Mouse (Mus musculus): ENCODE measurements around the gene Rcan2.
"Not testable (repeated sequence)": the region's sequence is repeated elsewhere in the genome, so short reads cannot be mapped to it uniquely, and the experiment has no call there.

Rcan2 gene

DNA sequence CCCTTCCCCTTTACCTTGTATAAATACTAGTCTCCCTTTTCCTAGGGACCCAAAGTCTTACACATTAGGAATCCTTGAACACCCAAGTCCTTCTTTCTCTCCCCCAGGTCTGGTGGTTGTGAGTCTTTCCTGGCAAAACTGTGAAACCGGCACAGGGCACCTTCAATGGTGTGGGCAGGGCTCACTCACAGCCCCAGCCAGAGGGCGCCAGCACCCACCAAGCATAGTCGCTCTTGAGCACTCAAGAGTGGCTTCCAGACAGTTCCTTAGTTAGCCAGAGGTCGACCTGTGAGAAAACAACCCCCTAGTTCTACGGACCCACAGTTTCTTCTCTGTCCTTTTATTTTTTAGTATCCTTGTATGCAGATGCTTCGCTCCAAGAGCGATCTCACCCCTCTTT lies at the start of gene Rcan2:
Rcan2 (plus strand) TSS at position 275 of the 400 bp plus-strand sequence.
- DNase-seq = peak; percentile 10 to 33

DNA sequence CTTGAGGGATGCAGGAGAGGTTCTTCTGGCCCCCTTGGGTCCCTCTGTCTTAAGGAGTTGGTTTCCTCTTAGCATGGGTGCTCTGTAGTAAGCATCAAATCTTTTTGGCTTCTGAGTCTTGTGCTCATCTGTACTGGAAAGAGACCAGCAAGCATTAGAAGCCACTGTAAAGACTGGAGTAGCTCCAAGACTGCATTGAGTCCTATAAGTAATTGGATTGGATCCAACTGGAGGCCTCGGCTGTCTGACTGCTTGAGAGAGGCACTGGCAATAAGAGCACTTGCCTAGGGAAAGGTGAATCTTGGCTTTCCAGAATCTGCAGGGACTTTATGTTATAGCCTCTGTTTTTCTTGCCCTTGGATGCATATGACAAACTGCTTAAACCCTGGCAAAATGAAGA lies 48.3 kb upstream of the Rcan2 start:
- no peak for DNase-seq

DNA sequence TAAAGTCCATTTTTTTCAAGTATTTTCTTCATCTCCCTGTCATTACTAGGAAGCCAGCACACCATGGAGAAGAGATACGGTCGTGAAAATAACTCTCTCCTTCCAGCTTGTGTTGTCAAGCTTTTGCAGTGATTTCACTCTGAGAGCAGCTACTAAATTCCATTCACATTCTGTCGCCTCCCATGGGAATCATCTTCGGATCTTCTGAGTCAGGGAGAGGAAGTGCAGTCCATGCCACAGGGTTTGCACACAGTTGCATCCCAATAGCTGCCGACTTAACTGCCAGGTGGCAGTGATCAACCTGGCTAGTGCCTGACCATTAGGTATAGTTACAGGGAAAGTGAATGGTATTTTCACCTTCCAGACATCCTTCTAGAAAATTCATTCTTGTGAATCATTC lies 46.5 kb upstream of the Rcan2 start:
- no peak for DNase-seq

DNA sequence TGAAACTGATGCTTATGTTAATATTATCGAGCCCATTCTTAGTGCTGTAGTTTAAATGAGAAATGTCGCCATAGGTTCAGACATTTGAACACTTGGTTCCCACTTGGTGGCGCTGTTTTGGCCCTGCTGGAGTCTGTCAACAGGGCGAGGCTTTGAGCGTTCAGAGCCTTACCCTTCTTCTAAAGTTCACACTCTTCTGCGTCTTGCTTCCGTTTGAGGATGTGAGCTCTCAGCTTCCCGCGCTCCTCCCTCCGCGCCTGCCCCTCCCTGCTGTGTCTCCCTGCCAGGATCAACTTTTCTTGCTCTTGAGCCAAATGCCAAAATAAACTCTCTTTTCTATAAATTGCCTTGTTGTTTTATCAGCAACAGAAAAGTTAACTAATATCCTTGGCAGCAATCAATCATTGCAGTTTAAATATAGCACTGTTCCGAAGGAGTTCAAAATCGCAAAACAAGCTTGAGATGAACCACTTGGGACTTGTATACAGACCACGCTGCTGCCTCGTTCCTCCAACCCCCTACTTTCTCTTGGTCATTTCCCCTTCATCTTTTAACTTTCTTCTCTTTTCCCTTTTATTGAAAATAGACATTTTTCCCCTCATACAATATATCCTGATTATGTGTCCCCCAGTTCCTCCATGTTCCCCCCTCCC lies 42.4 kb upstream of the Rcan2 start:
- no peak for DNase-seq

DNA sequence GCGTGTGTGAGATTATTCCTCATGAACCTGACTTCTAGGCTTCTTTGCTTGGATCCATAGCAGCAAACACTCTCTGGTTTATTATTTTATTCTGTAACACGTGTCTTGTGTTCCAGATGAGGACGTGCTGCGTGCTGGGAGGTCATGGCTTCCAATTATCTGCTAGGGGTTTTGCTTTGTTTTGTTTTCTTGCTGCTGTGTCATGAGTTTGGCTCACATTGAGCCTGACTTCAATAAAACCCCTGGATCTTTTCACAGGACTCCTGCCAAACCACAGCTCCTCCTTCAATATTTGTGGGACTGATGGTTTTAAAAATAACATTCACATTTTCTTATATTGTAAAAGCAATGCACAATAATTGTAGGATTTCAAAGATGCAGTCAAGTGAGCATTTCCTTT lies 16.6 kb upstream of the Rcan2 start:
- DNase-seq = no peak

DNA sequence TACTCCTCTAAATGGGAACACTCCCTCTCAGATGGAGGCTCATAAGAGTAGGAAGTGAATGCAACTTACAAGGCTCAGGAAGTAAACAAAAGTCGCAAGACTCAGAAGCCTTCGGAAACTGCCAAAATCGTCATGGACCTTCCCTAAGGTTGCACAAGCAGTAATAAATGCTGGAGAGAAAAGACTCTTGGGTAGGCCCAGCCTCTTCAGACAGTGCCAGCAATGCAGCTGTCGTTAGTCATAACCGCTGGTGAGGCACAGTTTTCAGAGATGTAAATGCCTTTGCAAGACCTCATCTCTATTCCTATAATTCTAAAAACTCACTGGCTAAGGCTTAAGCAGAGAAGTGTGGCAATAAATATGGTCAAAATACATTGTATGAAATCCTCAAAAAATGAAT lies 12.9 kb upstream of the Rcan2 start:
- no peak for DNase-seq

DNA sequence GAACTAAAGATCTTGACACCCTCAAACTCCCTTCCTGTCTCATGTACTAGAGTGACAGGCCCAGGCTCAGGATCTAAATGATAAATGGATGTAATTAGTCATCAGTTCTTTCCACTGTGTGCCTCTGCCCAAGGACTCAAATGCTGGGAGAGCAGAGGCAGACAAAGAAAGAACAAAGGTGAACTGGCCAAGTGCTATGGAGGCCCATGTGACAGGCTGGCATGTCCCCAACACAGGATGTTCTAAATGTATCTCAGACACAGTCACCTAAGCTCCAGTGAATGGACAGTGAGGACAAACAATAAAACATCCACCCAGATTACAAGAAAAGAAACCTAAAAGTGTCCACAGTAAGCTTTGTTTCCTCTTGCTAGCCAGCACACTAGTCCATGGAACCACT lies 11.8 kb upstream of the Rcan2 start:
- no peak for DNase-seq

DNA sequence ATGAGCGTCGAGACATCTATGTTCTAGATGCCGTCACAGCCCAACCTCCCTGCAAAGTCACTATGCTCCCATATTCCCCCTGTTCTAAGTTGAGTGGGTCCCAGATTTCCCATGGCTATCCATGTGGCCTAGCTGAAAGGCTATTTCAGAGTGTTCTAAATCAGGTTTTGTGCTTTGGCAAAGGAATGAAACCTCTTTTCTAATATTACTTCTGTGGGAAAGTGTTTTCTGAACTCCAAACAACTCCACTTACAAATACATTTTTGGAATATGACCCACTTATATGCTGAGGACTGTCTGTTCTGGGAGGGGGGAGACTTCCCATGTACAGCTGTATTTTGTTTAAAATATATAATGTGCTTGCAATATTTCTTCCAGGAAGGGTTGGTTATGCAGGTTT lies 9.4 kb upstream of the Rcan2 start:
- no peak for DNase-seq

DNA sequence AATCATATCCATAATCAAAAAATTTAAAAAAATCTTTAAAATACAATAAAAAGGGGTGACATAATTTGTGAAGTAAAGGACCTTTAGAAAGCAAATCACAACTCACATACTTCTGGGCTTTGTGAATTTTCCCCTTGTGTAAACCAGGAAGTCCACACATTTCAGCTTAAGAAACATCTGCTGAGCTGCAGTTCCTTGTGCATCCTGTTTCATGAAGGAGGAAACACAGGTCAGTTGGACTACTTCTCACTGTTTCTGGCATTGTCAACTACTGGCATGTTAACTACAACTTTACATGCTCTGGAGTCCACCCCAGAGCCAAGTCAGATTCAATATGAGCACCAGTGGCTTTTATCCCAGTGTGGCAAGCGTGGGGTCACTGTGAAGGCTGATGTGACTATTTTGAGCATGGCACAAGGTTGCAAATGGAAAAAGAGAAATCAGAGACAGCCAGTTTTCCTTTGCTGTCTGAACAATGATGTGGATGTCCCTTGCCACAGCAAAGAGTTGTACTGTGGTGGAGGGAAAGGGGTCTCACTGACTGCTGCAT lies 6.3 kb upstream of the Rcan2 start:
- no peak for DNase-seq

DNA sequence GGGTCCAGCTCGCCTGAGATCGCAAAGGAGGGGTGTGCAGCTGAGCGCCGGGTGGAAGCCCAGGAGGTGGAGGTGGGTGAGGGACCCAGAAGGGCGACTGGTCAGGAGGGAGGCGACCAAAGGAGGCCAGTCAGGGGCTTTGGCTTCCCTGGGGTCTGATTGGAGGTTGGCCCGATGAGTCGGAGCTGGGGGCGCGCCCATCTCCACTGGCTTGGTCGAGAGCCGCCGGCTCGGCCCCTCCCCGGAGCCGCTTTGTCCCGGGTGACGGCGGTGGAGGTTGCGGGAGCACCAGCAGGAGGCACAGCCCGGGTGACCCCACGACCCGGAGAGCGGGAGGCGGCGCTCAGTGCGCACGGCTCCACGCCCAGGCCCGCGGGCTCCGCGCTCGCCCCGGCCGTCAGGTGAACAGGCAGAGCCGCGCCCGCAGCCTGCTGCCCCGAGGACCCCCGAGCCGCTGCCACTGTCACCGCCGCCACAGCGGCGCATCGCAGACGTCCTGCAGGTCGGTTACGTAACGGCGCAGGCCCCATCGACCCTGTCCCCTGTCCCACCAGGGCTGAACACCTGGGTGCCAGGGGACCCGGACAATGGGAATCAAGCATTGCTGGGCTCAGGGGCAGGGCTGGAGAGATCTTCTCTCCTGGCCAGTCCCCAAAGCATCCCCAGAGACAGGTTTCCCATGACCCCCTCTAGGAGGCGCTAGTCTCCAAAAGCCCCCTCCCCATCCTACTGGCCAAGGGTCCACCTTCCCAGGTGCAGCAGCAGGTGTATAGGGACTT lies 633 bp downstream of the Rcan2 start:
- DNase-seq = peak in 1 of 2 experiments; percentile 10

DNA sequence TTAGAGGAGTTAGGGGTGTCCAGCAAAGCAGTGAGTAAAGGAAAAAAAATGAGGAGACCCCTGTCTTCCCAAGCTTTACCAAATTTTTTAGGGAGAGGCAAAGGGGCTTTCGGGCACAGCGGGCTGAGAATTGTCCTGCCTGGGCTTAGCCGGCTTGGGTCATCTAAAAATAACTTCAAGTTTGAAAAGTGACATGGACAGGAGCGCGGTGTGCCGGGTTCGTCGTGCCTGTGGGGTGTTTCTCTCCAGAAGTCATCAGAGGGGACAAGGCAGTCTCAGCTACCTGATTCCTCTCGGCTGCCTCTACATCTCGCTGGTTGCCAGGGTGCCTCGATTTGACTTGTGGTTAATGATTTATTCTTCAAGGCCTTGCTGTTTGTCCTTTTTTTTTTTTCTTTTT lies 1.3 kb downstream of the Rcan2 start:
- DNase-seq = no peak

DNA sequence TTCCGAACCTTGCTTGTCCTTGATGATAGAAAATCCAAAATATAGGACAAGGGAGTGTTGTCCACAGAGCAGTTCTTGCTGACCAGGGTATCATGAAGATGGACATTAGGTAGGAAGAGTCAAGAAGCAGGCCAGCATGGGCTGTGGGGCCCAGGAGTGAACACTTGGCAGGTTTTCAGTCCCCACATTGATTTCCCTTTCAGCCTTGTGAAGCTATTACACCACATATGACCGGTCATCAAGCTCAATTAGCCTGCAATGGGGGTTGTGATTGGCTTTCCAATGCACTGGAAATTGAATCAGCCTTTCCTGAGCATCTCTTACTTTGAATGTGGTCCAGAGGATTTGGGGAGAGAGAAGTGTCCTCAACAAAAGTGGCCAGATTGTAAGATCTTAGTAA lies 2.0 kb downstream of the Rcan2 start:
- no peak for DNase-seq

DNA sequence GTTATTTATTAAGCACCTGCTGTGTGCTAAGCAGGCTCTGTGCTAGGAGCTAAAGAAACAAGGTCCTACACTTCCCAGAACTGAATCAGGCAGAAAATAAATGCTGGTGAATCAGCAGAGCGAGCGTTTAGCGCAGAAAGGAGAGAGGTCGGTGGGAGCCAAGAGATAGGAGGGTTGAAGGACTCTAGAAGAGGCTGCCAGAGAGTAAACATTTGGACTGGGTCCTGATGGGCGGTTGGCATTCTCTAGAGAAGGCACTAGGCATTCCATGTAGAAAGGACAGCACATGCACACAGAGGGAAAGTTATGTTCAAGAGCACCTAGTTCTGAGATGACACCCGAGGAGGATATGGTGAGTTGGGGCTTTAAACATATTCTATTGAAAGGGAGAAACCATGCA lies 2.6 kb downstream of the Rcan2 start:
- DNase-seq = no peak

DNA sequence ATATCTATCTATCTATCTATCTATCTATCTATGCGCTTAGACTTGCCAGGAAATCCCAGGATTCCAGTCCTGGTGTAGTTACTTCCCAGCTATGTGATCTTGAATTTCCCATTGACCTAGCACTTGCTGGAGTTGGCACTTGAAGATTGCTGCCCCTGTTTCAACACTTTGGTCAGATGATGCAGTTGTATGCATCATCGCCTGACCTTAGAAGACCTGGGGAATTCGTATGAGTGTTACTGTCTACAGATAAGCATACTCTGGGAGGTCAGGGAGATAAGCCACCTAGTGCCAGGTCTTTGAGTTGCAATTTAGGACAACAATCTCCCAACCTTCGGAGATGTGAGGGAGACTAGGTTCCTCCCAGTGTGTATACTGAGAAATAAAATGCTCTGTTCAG lies 5.7 kb downstream of the Rcan2 start:
- no peak for DNase-seq

DNA sequence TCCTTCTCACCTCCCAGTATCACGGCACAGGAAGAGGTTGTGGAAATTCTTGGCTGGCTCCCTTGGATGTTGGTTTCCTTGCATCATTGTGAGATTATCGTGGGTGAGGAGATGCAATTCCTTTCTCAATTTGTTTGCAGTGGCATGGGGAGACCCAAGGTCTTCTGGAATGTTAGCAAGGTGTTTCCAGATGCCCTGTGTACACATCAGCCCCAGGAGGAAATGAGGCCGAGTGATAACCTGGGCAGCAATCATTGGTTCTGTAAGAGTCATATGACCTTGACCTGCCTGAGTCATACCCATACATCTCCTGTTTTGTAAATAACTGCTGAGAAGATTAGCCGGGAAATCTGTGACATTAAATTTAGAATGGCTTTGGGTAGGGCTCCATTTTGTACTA lies 10.3 kb downstream of the Rcan2 start:
- DNase-seq = no peak

DNA sequence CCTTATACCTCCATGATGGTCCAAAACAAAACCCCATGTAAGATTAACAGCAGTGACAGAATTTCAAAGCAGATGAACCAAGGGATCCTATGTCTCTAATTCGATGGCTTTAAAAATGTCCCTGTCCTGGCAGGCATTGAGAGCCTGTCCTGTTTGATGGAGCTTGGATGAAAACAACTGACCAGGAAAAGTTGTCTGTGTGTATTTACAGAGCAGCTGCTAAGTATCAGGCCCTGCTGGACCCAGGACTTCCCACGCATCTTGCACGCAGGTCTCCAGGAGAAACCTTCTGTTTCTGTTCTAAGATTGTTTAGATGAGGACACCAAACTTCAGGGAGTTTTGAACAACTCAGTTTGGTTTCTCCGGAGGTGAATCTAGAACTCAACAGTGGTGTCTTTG lies 14.2 kb downstream of the Rcan2 start:
- no peak for DNase-seq

DNA sequence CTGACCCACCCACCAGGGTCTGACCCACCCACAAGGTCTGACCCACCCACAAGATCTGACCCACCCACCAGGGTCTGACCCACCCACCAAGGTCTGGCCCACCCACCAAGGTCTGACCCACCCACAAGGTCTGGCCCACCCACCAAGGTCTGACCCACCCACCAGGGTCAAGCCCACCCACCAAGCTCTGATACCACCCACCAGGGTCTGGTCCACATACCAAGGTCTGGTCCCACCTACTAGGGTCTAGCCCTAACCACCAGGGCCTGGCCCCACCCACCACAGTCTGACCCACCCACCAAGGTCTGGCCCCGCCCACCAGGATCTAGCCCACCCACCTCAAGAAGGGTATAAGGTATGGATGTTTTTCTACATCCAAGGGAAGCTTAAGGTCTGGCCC lies 15.3 kb downstream of the Rcan2 start:
- no peak for DNase-seq

DNA sequence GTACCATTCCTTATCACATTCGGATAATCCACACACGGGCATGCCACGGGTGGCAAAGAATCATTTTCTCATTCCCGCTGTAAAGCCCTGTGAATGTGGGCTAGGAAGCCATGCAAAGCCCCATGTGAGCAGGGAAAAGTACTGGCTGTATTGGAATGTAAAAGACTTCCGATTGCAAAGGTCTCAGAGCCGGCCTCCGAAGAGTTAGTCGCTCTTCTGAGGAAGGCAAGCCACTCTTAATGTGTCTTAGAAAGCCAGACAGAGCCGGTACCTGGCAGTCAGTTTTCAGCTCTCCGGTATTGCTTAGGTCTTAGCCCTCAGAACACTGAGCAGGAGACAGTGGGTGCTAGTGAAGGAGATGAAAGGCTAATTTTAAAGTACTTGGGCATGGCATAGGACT lies 16.0 kb downstream of the Rcan2 start:
- DNase-seq = no peak

DNA sequence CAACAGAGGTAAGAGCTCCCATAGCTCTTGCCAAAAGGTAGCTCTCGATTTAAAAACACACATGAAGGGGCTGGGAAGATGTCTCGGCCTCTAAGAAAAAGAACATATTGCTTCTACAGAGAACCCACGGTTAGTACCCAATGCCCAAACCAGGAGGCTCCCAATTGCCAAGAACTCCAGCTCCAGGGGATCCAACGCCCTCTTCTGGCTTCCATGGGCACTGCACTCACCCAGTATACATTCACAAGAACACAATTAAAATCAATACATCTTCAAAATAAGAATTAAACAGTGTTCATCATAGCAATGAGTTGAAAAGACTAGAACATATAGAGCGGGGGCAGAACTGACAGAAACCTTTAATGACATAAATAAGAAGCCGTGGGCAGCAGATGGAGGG lies 17.2 kb downstream of the Rcan2 start:
- no peak for DNase-seq

DNA sequence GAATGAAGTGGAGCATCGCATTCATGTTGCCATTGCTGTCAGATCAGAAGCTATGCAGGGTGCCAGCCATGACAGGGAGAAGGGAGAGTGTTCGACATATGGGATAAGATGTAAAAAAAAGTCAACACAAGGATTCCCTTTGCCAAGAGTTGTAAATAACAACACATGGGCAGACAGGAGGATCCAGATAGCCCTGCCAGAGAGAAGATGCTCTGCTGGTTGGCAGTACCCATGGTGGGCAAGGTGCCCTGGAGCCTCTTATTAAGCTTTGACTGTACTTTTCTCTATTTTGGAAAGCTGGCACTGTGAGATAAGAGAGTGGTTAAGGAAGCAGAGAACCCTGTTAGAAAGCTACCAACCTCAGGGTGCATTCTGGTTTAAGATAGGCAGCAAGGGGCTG lies 19.8 kb downstream of the Rcan2 start:
- DNase-seq = no peak

DNA sequence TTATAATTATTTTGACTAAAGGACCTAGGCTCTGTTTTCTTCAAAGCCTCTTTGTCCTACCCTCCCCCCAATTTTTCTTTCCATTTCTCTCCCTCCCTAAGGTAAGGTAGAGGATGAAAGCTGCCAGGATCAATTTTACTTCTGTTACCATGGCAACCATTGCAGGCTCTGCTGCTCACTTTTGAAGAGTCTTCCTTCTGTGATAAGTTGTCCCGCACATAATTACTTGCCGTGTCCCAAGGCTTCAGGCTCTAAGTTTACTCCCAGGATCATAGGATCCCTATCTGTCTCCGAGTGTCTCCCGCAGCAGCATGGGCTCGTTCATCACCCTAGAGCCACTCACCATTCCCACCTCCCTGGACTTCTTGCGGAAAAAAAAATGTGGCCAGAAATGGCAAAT lies 21.1 kb downstream of the Rcan2 start:
- no peak for DNase-seq

DNA sequence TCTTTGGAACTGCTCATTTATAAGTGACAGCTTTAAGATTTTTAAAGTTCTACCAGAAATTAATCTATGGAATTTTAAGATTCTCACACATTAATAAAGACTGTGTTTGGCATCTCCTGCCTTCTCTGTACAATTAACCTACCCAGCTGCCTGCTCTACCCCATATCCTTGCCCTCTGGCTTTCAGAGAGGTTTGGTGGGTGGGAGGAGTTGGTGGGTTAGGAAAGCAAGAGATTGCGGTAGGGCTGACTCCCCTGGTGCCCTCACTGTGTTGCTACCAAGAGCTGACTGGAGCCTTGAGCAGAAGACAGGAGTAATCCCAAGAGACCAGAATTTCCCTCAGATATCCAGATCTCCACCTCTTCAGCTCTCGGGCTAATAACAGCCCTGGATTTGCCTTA lies 21.5 kb downstream of the Rcan2 start:
- DNase-seq = no peak

DNA sequence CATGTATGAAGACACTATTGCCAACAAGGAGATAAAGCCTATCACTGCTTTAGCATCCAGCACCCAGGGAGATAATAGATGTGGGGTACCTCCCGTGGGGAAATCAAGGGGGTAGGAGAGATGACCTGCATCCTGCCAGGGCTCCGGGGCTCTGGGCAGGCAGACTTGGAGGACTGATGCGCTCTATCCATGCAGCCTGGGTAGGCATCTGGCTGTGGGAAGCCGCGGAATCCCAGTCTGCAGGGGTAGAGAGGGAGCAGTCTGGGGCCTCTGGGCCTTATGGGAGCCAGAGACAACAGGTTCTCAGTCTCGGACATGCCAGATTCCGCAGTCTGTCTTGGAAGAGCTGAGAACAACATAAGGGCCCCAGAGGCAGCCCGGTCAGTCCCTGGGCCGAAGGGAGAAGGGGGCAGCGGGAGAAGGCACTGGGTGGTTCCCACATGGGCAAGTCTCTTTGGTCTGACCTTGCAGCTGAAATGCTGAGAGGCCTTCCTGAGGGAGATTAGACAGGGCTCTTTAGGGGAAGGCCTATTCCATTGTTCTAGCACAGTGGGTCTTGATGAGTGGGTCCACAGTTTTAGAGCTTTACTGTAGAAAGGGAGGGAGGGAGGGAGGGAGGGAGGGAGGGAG lies 23.7 kb downstream of the Rcan2 start:
- no peak for DNase-seq

DNA sequence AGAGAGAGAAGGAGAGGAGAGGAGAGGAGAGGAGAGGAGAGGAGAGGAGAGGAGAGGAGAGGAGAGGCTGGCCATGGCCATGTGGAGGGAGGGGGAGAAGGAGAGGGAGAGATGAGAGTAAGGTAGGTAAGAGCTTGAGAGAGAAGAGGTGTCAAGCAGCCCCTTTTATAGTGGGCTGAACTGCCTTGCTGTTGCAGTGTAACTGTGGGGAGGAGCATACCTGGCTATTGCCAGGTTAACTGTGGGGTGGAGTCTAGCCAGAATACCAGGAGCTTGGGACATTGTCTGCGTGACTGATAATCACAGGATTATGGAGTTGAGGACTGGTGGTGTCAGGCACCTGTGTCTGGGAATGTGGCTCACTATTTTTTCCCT lies 24.2 kb downstream of the Rcan2 start:
- DNase-seq = not testable (repeated sequence)
